In the genomic region with DNA sequence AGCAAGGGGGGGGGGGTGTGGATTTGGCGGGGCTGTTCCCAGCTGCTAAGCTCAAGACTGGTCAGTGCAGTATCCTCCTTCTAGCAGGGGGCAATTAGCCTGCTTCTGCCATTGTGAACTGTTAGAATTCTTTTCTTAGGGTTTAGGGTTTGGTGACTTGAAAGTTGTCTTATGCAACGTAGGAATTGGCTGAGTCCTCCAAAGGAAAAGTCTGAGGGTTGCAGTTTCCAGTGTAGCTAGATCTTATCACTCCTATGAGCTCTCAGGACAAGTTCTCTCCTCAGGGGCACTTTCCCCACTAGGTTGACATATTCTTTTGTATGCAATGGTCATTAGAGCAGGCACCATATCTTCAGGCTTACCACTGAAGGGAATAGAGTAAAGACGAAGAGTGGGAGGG, we compare ENCODE assay signal across 11 mouse cellular contexts. TPM values are rescaled to one million over a fixed set of nuclear protein-coding genes. Genes with fewer than 3 reads are reported as not detected.
DNase-seq lines count a peak whose midpoint lies in the region; ATAC-seq and TF ChIP-seq lines count a peak whose summit lies in the region.
"Had no signal": no experiment of that assay in that cellular context is flagged by ENCODE, and none has a peak within 500 bp of the region (broad histone marks: within the 10 kb centered on the region; RNA-seq: fewer than 3 reads in every experiment).

No protein-coding gene starts in this region.

- H3K9me3 ChIP-seq in intestine, embryonic 14.5 days (ENCODE audit: control insufficient read depth, low read length): no peaks in the 10 kb centered on the region
- no peaks in the 10 kb centered on the region for H3K9me3 ChIP-seq in intestine, postnatal 0 days (ENCODE audit: control insufficient read depth)
- H3K9me3 ChIP-seq in embryonic facial prominence, embryonic 13.5 days: no peaks in the 10 kb centered on the region
- H3K9me3 ChIP-seq in limb, embryonic 13.5 days: no peaks in the 10 kb centered on the region
- H3K9me3 ChIP-seq: liver, embryonic 13.5 days had no signal

- 26% methylated on average over 3 of the region's 3 CpGs for WGBS in intestine, embryonic 14.5 days
- WGBS in intestine, postnatal 0 days: 36% methylated on average over 3 of the region's 3 CpGs
- 20% methylated on average over 3 of the region's 3 CpGs for WGBS in embryonic facial prominence, embryonic 13.5 days
- WGBS in limb, embryonic 13.5 days: 16% methylated on average over 3 of the region's 3 CpGs

- TF ChIP-seq POLR2A in cortical plate, adult 2 months (IDR thresholded peaks at IDR 0.05; ENCODE audit: extremely low read depth, insufficient read depth, low read length): no peak

- peak overlapping the region; percentile 100; the same call in 1 of the 2 replicates for H3K4me2 ChIP-seq in intestine, embryonic 14.5 days (ENCODE audit: low read length)
- H3K4me2 ChIP-seq in intestine, postnatal 0 days (replicated peaks; ENCODE audit: low read depth): no peak overlapping the region
- peak overlapping the region; percentile 99; the same call in 1 of the 2 replicates for H3K4me2 ChIP-seq in embryonic facial prominence, embryonic 13.5 days
- H3K4me2 ChIP-seq in limb, embryonic 13.5 days (replicated peaks): peak overlapping the region; percentile 99

- no peak for ATAC-seq in intestine, embryonic 14.5 days (replicated peaks; ENCODE audit: low FRiP score, low TSS enrichment, low read depth)
- ATAC-seq in intestine, postnatal 0 days: no peak
- ATAC-seq in embryonic facial prominence, embryonic 13.5 days (ENCODE audit: insufficient number of reproducible peaks, insufficient read depth, low FRiP score, low TSS enrichment, low read depth): no peak
- ATAC-seq in limb, embryonic 13.5 days (ENCODE audit: low FRiP score, low read depth): no peak
- ATAC-seq in monocyte, adult 5-6 weeks (replicated peaks; ENCODE audit: insufficient number of reproducible peaks, low FRiP score, low TSS enrichment, poor library complexity, severe bottlenecking): no peak
- ATAC-seq: activated CD4-positive, CD25-positive, alpha-beta regulatory T cell, adult 4 months had no signal

- peaks cover 29% of the 10 kb centered on the region for H3K27me3 ChIP-seq in intestine, embryonic 14.5 days (replicated peaks; ENCODE audit: control insufficient read depth, insufficient read depth, low read length)
- H3K27me3 ChIP-seq in intestine, postnatal 0 days (replicated peaks; ENCODE audit: control insufficient read depth, insufficient read depth, low read length): peaks cover 16% of the 10 kb centered on the region; the same call in 1 of the 2 replicates
- H3K27me3 ChIP-seq in embryonic facial prominence, embryonic 13.5 days: peaks cover 43% of the 10 kb centered on the region
- H3K27me3 ChIP-seq in limb, embryonic 13.5 days: peaks cover 57% of the 10 kb centered on the region

- H3K36me3 ChIP-seq in intestine, embryonic 14.5 days (ENCODE audit: control insufficient read depth, insufficient read depth, low read length): no peaks in the 10 kb centered on the region
- no peaks in the 10 kb centered on the region for H3K36me3 ChIP-seq in intestine, postnatal 0 days (ENCODE audit: control insufficient read depth, insufficient read depth)
- H3K36me3 ChIP-seq in embryonic facial prominence, embryonic 13.5 days: no peaks in the 10 kb centered on the region
- H3K36me3 ChIP-seq in limb, embryonic 13.5 days: no peaks in the 10 kb centered on the region
- H3K36me3 ChIP-seq: liver, embryonic 13.5 days had no signal

- no peak overlapping the region for H3K4me3 ChIP-seq in intestine, embryonic 14.5 days (ENCODE audit: low read depth, low read length)
- H3K4me3 ChIP-seq in intestine, postnatal 0 days (ENCODE audit: low read depth, low read length): no peak overlapping the region
- H3K4me3 ChIP-seq in cortical plate, adult 2 months (ENCODE audit: insufficient read depth, low read length): peak overlapping the region; percentile 44; the same call in 1 of the 2 replicates
- peak overlapping the region; percentile 70; the same call in 1 of the 2 replicates for H3K4me3 ChIP-seq in embryonic facial prominence, embryonic 13.5 days
- H3K4me3 ChIP-seq in limb, embryonic 13.5 days: peak overlapping the region; percentile 59

- H3K27ac ChIP-seq in intestine, embryonic 14.5 days (ENCODE audit: low read depth): no peak overlapping the region
- H3K27ac ChIP-seq in intestine, postnatal 0 days (ENCODE audit: low read depth, low read length): no peak overlapping the region
- H3K27ac ChIP-seq in cortical plate, adult 2 months (ENCODE audit: insufficient read depth, low read length): no peak overlapping the region
- H3K27ac ChIP-seq in embryonic facial prominence, embryonic 13.5 days: no peak overlapping the region
- H3K27ac ChIP-seq in limb, embryonic 13.5 days: no peak overlapping the region
- H3K27ac ChIP-seq: liver, embryonic 13.5 days had no signal

- H3K4me1 ChIP-seq in intestine, embryonic 14.5 days (replicated peaks; ENCODE audit: control insufficient read depth, insufficient read depth, low read length): no peaks in the 10 kb centered on the region
- H3K4me1 ChIP-seq in intestine, postnatal 0 days (replicated peaks; ENCODE audit: control insufficient read depth, insufficient read depth, low read length): no peaks in the 10 kb centered on the region
- no peaks in the 10 kb centered on the region for H3K4me1 ChIP-seq in cortical plate, adult 2 months (ENCODE audit: control insufficient read depth, insufficient read depth, low read length)
- 0 out of 2 replicates have a peak, but pooled peaks cover 3% of the 10 kb centered on the region for H3K4me1 ChIP-seq in embryonic facial prominence, embryonic 13.5 days
- peaks cover 13% of the 10 kb centered on the region for H3K4me1 ChIP-seq in limb, embryonic 13.5 days

- DNase-seq in intestine, embryonic 14.5 days (ENCODE audit: low spot score): no peak
- DNase-seq in cerebellum, postnatal 36 days: no peak
- DNase-seq: kidney, adult 18-20 months; liver, embryonic 13.5 days; thymus, adult 18-20 months had no signal

- TF ChIP-seq CTCF in intestine, postnatal 0 days (IDR thresholded peaks at IDR 0.05; ENCODE audit: low read depth): no peak
- TF ChIP-seq CTCF in cortical plate, adult 2 months (IDR thresholded peaks at IDR 0.05; ENCODE audit: extremely low read depth, insufficient read depth, low read length): no peak

- no peak overlapping the region for H3K9ac ChIP-seq in intestine, embryonic 14.5 days (ENCODE audit: low read length)
- no peak overlapping the region for H3K9ac ChIP-seq in intestine, postnatal 0 days (ENCODE audit: low read depth, low read length)
- H3K9ac ChIP-seq in embryonic facial prominence, embryonic 13.5 days: no peak overlapping the region
- no peak overlapping the region for H3K9ac ChIP-seq in limb, embryonic 13.5 days
- H3K9ac ChIP-seq: liver, embryonic 13.5 days had no signal

RNA-seq across cellular contexts. Expression of a gene that starts 1.2 kb away (rescaled TPM):
- polyA plus RNA-seq in intestine, embryonic 14.5 days (2014; fragmentation: Nextera tagmentation; extraction: Ambion mirVana): 2.7 and 3.0 TPM in 2 replicates
- 0.68 and 0.73 TPM in 2 replicates for polyA plus RNA-seq in intestine, postnatal 0 days (2015; fragmentation: Nextera tagmentation; extraction: Ambion mirVana)
- polyA plus RNA-seq in cortical plate, adult 2 months (2012; rRNA removed): 13.4 and 14.2 TPM in 2 replicates
- 7.9 and 8.5 TPM in 2 replicates for polyA plus RNA-seq in embryonic facial prominence, embryonic 13.5 days (2015; fragmentation: Nextera tagmentation; extraction: Ambion mirVana)
- polyA plus RNA-seq in limb, embryonic 13.5 days (2015; fragmentation: Nextera tagmentation; extraction: Ambion mirVana): 9.8 and 9.9 TPM in 2 replicates
- total RNA-seq in monocyte, adult 5-6 weeks (2017): 0.68 to 1.5 TPM in 2 of 3 replicates, not detected in the other
- polyA plus RNA-seq: liver, embryonic 13.5 days had no signal

Comparison
In these comparisons a context has a peak if more than half of its experiments do, and no peak if none do; other contexts are left out.
1. H3K4me3 ChIP-seq: peak in cortical plate, adult 2 months (single experiment), embryonic facial prominence, embryonic 13.5 days (single experiment) and limb, embryonic 13.5 days (single experiment); none in intestine, embryonic 14.5 days (single experiment) and intestine, postnatal 0 days (single experiment).